In the genomic region with DNA sequence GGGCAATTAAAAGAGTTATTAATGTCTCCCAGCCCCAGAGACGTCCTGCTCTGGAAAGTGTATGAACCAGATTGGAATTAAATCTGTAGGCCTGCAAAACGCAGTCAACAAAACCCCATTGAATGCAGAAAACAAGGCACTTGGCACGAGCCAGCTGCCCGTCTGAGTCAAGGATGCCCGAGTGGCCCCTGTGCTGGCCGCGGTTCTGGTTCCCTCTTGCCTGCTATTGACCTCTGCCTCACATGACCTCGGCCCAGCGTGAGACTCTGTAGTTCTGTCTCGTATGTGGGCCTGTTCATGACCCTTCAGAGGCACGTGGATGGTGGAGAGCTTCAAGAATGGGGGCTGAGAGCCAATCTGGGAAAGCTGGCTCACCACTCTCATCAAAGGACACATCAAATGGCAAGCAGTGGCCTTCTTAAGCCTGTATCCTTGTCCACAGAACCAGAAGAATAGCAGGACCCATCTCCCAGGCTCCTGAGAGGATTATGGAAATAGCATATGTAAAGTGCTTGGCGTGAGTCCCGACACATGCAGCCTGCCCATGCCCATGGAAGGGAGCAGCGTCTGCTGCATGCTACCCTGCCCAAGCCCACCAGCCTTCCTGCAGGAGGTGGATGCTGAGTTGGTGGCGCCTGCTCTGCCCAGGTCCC, we compare ENCODE assay signal across 10 mouse cellular contexts. TPM values are rescaled to one million over a fixed set of nuclear protein-coding genes. Genes with fewer than 3 reads are reported as not detected.
A peak's percentile ranks its signal among the peaks of the same experiment; 100 is the strongest.
DNase-seq lines count a peak whose midpoint lies in the region; ATAC-seq lines count a peak whose summit lies in the region.
"Had no signal": no experiment of that assay in that cellular context is flagged by ENCODE, and none has a peak within 500 bp of the region (broad histone marks: within the 10 kb centered on the region; RNA-seq: fewer than 3 reads in every experiment).

No protein-coding gene starts in this region.

- no peak overlapping the region for H3K9ac ChIP-seq in midbrain, embryonic 14.5 days (replicated peaks; ENCODE audit: low read length)
- H3K9ac ChIP-seq: lung, embryonic 15.5 days had no signal

- no peaks in the 10 kb centered on the region for H3K9me3 ChIP-seq in midbrain, embryonic 14.5 days (ENCODE audit: control insufficient read depth, low read length)
- H3K9me3 ChIP-seq: lung, embryonic 15.5 days had no signal

- H3K27ac ChIP-seq in brown adipose tissue, adult 24 weeks (replicated peaks; ENCODE audit: low read depth, low read length) = peak overlapping the region; percentile 63
- peak overlapping the region; percentile 45; the same call in 1 of the 2 replicates for H3K27ac ChIP-seq in midbrain, embryonic 14.5 days (replicated peaks; ENCODE audit: low read depth, low read length)
- H3K27ac ChIP-seq: lung, embryonic 15.5 days had no signal

- intact Hi-C loops in left cerebral cortex, postnatal 10 days (cut with DNase I) = no loop called here
- intact Hi-C loops in gastrocnemius, postnatal 14 days (cut with DNase I; ENCODE audit: low total_unique reads) = no loop called here

- WGBS in midbrain, embryonic 14.5 days = 58% methylated on average over 15 of the region's 15 CpGs

- no peak for ATAC-seq in midbrain, embryonic 14.5 days (ENCODE audit: low FRiP score, low TSS enrichment)

- H3K27me3 ChIP-seq in midbrain, embryonic 14.5 days (ENCODE audit: control insufficient read depth, insufficient read depth, low read length) = no peaks in the 10 kb centered on the region
- H3K27me3 ChIP-seq: lung, embryonic 15.5 days had no signal

- peak overlapping the region; percentile 4; the same call in 1 of the 2 replicates for H3K4me2 ChIP-seq in midbrain, embryonic 14.5 days (ENCODE audit: low read length)
- H3K4me2 ChIP-seq: lung, embryonic 15.5 days had no signal

- no peak overlapping the region for H3K4me3 ChIP-seq in brown adipose tissue, adult 24 weeks (ENCODE audit: insufficient read depth, low read depth, low read length)
- H3K4me3 ChIP-seq in midbrain, embryonic 14.5 days (replicated peaks; ENCODE audit: low read depth, low read length) = no peak overlapping the region
- H3K4me3 ChIP-seq: lung, embryonic 15.5 days had no signal

- peaks cover 37% of the 10 kb centered on the region for H3K4me1 ChIP-seq in brown adipose tissue, adult 24 weeks (ENCODE audit: control insufficient read depth, insufficient read depth, insufficient read length, low read length)
- H3K4me1 ChIP-seq in midbrain, embryonic 14.5 days (ENCODE audit: control insufficient read depth, insufficient read depth, low read length) = peaks cover 58% of the 10 kb centered on the region

- no peaks in the 10 kb centered on the region for H3K36me3 ChIP-seq in midbrain, embryonic 14.5 days (ENCODE audit: control insufficient read depth, insufficient read depth, low read length)
- H3K36me3 ChIP-seq: lung, embryonic 15.5 days had no signal

- DNase-seq in cerebellum, postnatal 10 days = peak; percentile 68 to 76
- DNase-seq in cerebellum, adult 11 months = no peak
- DNase-seq in left cerebral cortex, postnatal 10 days (ENCODE audit: extremely low spot score in 1 of 2, low spot score in 2 of 2) = peak; percentile 41 to 44
- DNase-seq in left cerebral cortex, adult 9 months (ENCODE audit: low spot score in 2 of 2) = no peak
- DNase-seq in midbrain, embryonic 14.5 days = peak; percentile 63
- DNase-seq in cerebellum, adult 9-10 months = no peak
- DNase-seq in gastrocnemius, postnatal 14 days = no peak
- DNase-seq: cerebellum, adult 2 months had no signal

RNA-seq across cellular contexts. Expression of a gene that starts 15.4 kb away (rescaled TPM):
- 10 to 100 TPM; 23.5 to 23.7 TPM for total RNA-seq in left cerebral cortex, postnatal 10 days (2021)
- 13.1 and 15.1 TPM in 2 replicates for polyA plus RNA-seq in brown adipose tissue, adult 24 weeks (2012; ENCODE audit: insufficient read depth, insufficient read length, missing spikeins)
- 19.8 and 21.9 TPM in 2 replicates for polyA plus RNA-seq in midbrain, embryonic 14.5 days (2014; fragmentation: Nextera tagmentation; extraction: Ambion mirVana)
- total RNA-seq in gastrocnemius, postnatal 14 days (2021) = 1 to 10 TPM; 1.9 to 2.5 TPM

RNA-seq across cellular contexts. Expression of a gene that starts 30.6 kb away (rescaled TPM):
- 10 to 100 TPM; 19.4 to 21.2 TPM for total RNA-seq in left cerebral cortex, postnatal 10 days (2021)
- 56.7 and 63.4 TPM in 2 replicates for polyA plus RNA-seq in brown adipose tissue, adult 24 weeks (2012; ENCODE audit: insufficient read depth, insufficient read length, missing spikeins)
- polyA plus RNA-seq in midbrain, embryonic 14.5 days (2014; fragmentation: Nextera tagmentation; extraction: Ambion mirVana) = 24.2 and 26.7 TPM in 2 replicates
- total RNA-seq in gastrocnemius, postnatal 14 days (2021) = 10 to 100 TPM in 1 of 2 experiments, 1 to 10 TPM in 1; 9.4 to 11.3 TPM

RNA-seq across cellular contexts. Expression of a gene that starts 30.7 kb away (rescaled TPM):
- 1 to 10 TPM; 6.0 to 7.0 TPM for total RNA-seq in left cerebral cortex, postnatal 10 days (2021)
- 0.71 and 2.9 TPM in 2 replicates for polyA plus RNA-seq in brown adipose tissue, adult 24 weeks (2012; ENCODE audit: insufficient read depth, insufficient read length, missing spikeins)
- polyA plus RNA-seq in midbrain, embryonic 14.5 days (2014; fragmentation: Nextera tagmentation; extraction: Ambion mirVana) = 4.0 TPM in 2 replicates
- 1 to 10 TPM; 1.1 to 1.5 TPM for total RNA-seq in gastrocnemius, postnatal 14 days (2021)

RNA-seq across cellular contexts. Expression of a gene that starts 44.2 kb away (rescaled TPM):
- total RNA-seq in left cerebral cortex, postnatal 10 days (2021) = 1 to 10 TPM; 1.3 to 2.2 TPM
- polyA plus RNA-seq in brown adipose tissue, adult 24 weeks (2012; ENCODE audit: insufficient read depth, insufficient read length, missing spikeins) = not detected in 2 replicates
- 1.2 and 2.2 TPM in 2 replicates for polyA plus RNA-seq in midbrain, embryonic 14.5 days (2014; fragmentation: Nextera tagmentation; extraction: Ambion mirVana)
- under 1 TPM; 0.20 to 0.33 TPM for total RNA-seq in gastrocnemius, postnatal 14 days (2021)

RNA-seq across cellular contexts. Expression of a gene that starts 59.0 kb away (rescaled TPM):
- total RNA-seq in left cerebral cortex, postnatal 10 days (2021) = 10 to 100 TPM; 43.9 to 46.8 TPM
- 26.1 and 27.5 TPM in 2 replicates for polyA plus RNA-seq in brown adipose tissue, adult 24 weeks (2012; ENCODE audit: insufficient read depth, insufficient read length, missing spikeins)
- 67.3 and 70.8 TPM in 2 replicates for polyA plus RNA-seq in midbrain, embryonic 14.5 days (2014; fragmentation: Nextera tagmentation; extraction: Ambion mirVana)
- total RNA-seq in gastrocnemius, postnatal 14 days (2021) = 10 to 100 TPM; 20.6 to 21.5 TPM

Comparison
In these comparisons a context has a peak if more than half of its experiments do, and no peak if none do; other contexts are left out.
1. DNase-seq: peak in cerebellum, postnatal 10 days (2 of 2), left cerebral cortex, postnatal 10 days (2 of 2) and midbrain, embryonic 14.5 days (single experiment); none in cerebellum, adult 11 months (single experiment), left cerebral cortex, adult 9 months (0 of 2), cerebellum, adult 9-10 months (single experiment) and gastrocnemius, postnatal 14 days (single experiment).
2. RNA of a gene that starts 15.4 kb away (total RNA-seq): 23.5 to 23.7 TPM in left cerebral cortex, postnatal 10 days; 1.9 to 2.5 TPM in gastrocnemius, postnatal 14 days; every median in the first group is over 4 times any median in the second.